Mouse (Mus musculus) mouse trophoblast stem cell (cell line): ENCODE data around the gene Alg5.

Experiments
- in situ Hi-C, 2 experiments: fragments of 300-500 bp; cut with MseI, MboI; formaldehyde crosslinking; loops; 2 replicates in 1 of 2; 3 replicates in 1 of 2; pipeline ENCODE4 v1.15.1; 2025

Alg5 gene

GRCm38 (mm10) chr3:54791822-54792677 is 56.7 kb downstream of the Alg5 start:
- in situ Hi-C loops, result no loop called here

- in situ Hi-C loops, result no loop called here
Measured at GRCm38 (mm10) chr3:54793762-54794161, 58.4 kb downstream of the Alg5 start.

GRCm38 (mm10) chr3:54795379-54795778 is 60.0 kb downstream of the Alg5 start:
- in situ Hi-C loops, result no loop called here

- in situ Hi-C loops, result no loop called here
Measured at GRCm38 (mm10) chr3:54795806-54796205, 60.5 kb downstream of the Alg5 start.

- in situ Hi-C loops, result no loop called here
Measured at GRCm38 (mm10) chr3:54797211-54797610, 61.9 kb downstream of the Alg5 start.
